Mouse (Mus musculus): ENCODE measurements around the gene Ms4a6d.

- TF ChIP-seq CTCF (IDR thresholded peaks at IDR 0.05; ENCODE audit: insufficient read depth, low read depth, low read length) (no peak), POLR2A (IDR thresholded peaks at IDR 0.05; ENCODE audit: insufficient read depth, low read depth, low read length) (no peak)
These were observed 34.4 kb upstream of the Ms4a6d start for GRCm38 (mm10) chr19:11639038-11639437.

Measured in olfactory bulb, adult 2 months (tissue).